Mouse (Mus musculus) hindbrain, embryonic 11.5 days (tissue): ENCODE data around the gene Orm1. TPM values are rescaled to one million over a fixed set of nuclear protein-coding genes. Genes with fewer than 3 reads are reported as not detected.
A peak's percentile ranks its signal among the peaks of the same experiment; 100 is the strongest.

ENCODE experiments used
- ATAC-seq: fragments of 200-750 bp; cut with Nextera tagmentation; 2 replicates; pipeline ENCODE4 v1.8.0; 2017; ENCODE audit warnings: mild to moderate bottlenecking, moderate TSS enrichment, moderate library complexity; ENCODE audit not compliant: low FRiP score
- DNase-seq: peaks from one replicate; pipeline ENCODE4 v3.0.0-alpha.2; 2015; ENCODE audit warnings: low spot score
- H3K27ac ChIP-seq: fragments of 300-500 bp; sonication (generic); 2 replicates; pipeline ENCODE4 v1.5.1; 2014; ENCODE audit warnings: mild to moderate bottlenecking, low read depth, low read length
- H3K27me3 ChIP-seq: fragments of 300-500 bp; sonication (generic); 2 replicates; pipeline ENCODE4 v1.6.1; 2014; ENCODE audit warnings: mild to moderate bottlenecking, low read length, moderate library complexity, mixed read lengths; ENCODE audit not compliant: control insufficient read depth, insufficient read depth
- H3K36me3 ChIP-seq: fragments of 300-500 bp; sonication (generic); 2 replicates; pipeline ENCODE4 v1.6.1; 2014; ENCODE audit warnings: mild to moderate bottlenecking, low read length, moderate library complexity, mixed read lengths; ENCODE audit not compliant: control insufficient read depth, insufficient read depth
- H3K4me1 ChIP-seq: fragments of 300-500 bp; sonication (generic); replicated peaks from 2 replicates; pipeline ENCODE4 v1.6.1; 2014; ENCODE audit warnings: low read length, mixed read lengths; ENCODE audit not compliant: control insufficient read depth, insufficient read depth
- H3K4me2 ChIP-seq: fragments of 300-500 bp; sonication (generic); replicated peaks from 2 replicates; pipeline ENCODE4 v1.6.1; 2014; ENCODE audit warnings: mild to moderate bottlenecking, low read depth, low read length
- H3K4me3 ChIP-seq: fragments of 300-500 bp; sonication (generic); 2 replicates; pipeline ENCODE4 v1.5.1; 2014; ENCODE audit warnings: low read depth, low read length
- H3K9ac ChIP-seq: fragments of 300-500 bp; sonication (generic); 2 replicates; pipeline ENCODE4 v1.6.1; 2014; ENCODE audit warnings: low read depth, low read length
- H3K9me3 ChIP-seq: fragments of 300-500 bp; sonication (generic); 2 replicates; pipeline ENCODE4 v1.6.1; 2016; ENCODE audit warnings: low read length; ENCODE audit not compliant: control insufficient read depth
- WGBS: fragments of 180-500 bp; shearing (Covaris S2); extraction: QIAGEN DNeasy Blood & Tissue Kit; methylation state at CpG from one replicate; pipeline ENCODE4 v1.1.7; 2014; 5-methylcytosine and 5-hydroxymethylcytosine counted together
- polyA plus RNA-seq: library from polyadenylated mRNA; unstranded; fragments of >200 nt; fragmentation: Nextera tagmentation; extraction: Ambion mirVana; gene quantifications from 2 replicates; pipeline ENCODE4 v1.2.1, GENCODE M21; 2014

Orm1 gene
- polyA plus RNA-seq, 1 experiment from 2014 or later = not detected

- Histone ChIP-seq H3K27ac (no peak overlapping the region), H3K4me2 (no peak overlapping the region), H3K27me3 (no peaks in the 10 kb centered on the region), H3K9me3 (no peaks in the 10 kb centered on the region), H3K4me3 (no peak overlapping the region), H3K9ac (no peak overlapping the region), H3K36me3 (0 out of 2 replicates have a peak, but pooled peaks cover 2% of the 10 kb centered on the region), H3K4me1 (peaks cover 10% of the 10 kb centered on the region)
- DNase-seq (no peak), ATAC-seq (no peak)
- WGBS = 89% methylated on average over 11 of the region's 11 CpGs
These were observed 41.4 kb downstream of the Orm1 start for GRCm38 (mm10) chr4:63385784-63386183.

GRCm38 (mm10) chr4:63388029-63388428 lies 43.7 kb downstream of the Orm1 start:
- no peaks in the 10 kb centered on the region for H3K36me3 ChIP-seq
- ATAC-seq (no peak), DNase-seq (no peak)
- no peak overlapping the region for H3K4me2 ChIP-seq
- H3K27me3 ChIP-seq = no peaks in the 10 kb centered on the region
- peaks cover 10% of the 10 kb centered on the region for H3K4me1 ChIP-seq
- WGBS = 74% methylated on average over 6 of the region's 6 CpGs
- H3K4me3 ChIP-seq = no peak overlapping the region
- no peaks in the 10 kb centered on the region for H3K9me3 ChIP-seq
- no peak overlapping the region for H3K27ac ChIP-seq
- H3K9ac ChIP-seq = no peak overlapping the region

- H3K27me3 ChIP-seq = no peaks in the 10 kb centered on the region
- no peaks in the 10 kb centered on the region for H3K9me3 ChIP-seq
- H3K9ac ChIP-seq = peak overlapping the region; percentile 34; the same call in 1 of the 2 replicates
- no peaks in the 10 kb centered on the region for H3K36me3 ChIP-seq
- DNase-seq (no peak), ATAC-seq (peak; percentile 81)
- H3K4me1 ChIP-seq = peaks cover 10% of the 10 kb centered on the region
- 33% methylated on average over 8 of the region's 8 CpGs for WGBS
- peak overlapping the region; percentile 74 for H3K27ac ChIP-seq
- H3K4me3 ChIP-seq = no peak overlapping the region
- H3K4me2 ChIP-seq = no peak overlapping the region
These were observed 44.9 kb downstream of the Orm1 start for GRCm38 (mm10) chr4:63389121-63389886.

GRCm38 (mm10) chr4:63389887-63390528 lies 45.6 kb downstream of the Orm1 start:
- Histone ChIP-seq H3K36me3 (no peaks in the 10 kb centered on the region), H3K4me2 (no peak overlapping the region), H3K9me3 (no peaks in the 10 kb centered on the region), H3K9ac (no peak overlapping the region), H3K27me3 (no peaks in the 10 kb centered on the region), H3K4me3 (no peak overlapping the region), H3K27ac (peak overlapping the region; percentile 54), H3K4me1 (peaks cover 10% of the 10 kb centered on the region)
- WGBS = 61% methylated on average over 11 of the region's 11 CpGs
- ATAC-seq (peak; percentile 68), DNase-seq (no peak)

GRCm38 (mm10) chr4:63391322-63391721 lies 47.0 kb downstream of the Orm1 start:
- Histone ChIP-seq H3K9me3 (no peaks in the 10 kb centered on the region), H3K4me3 (no peak overlapping the region), H3K4me1 (peaks cover 10% of the 10 kb centered on the region), H3K4me2 (no peak overlapping the region), H3K27me3 (no peaks in the 10 kb centered on the region), H3K36me3 (no peaks in the 10 kb centered on the region), H3K9ac (no peak overlapping the region), H3K27ac (no peak overlapping the region)
- no peak for ATAC-seq
- no peak for DNase-seq
- 85% methylated on average over 6 of the region's 6 CpGs for WGBS

Other genes starting within 250 kb of the Orm1 start
- gene Ambp, start 189.8 kb upstream of the Orm1 start, polyA plus RNA-seq = 0.31 TPM in 1 of 2 replicates, not detected in the other
- not detected in 2 replicates for gene Kif12, start 172.4 kb upstream of the Orm1 start, polyA plus RNA-seq
- 3.7 and 4.4 TPM in 2 replicates for gene Col27a1, start 130.6 kb upstream of the Orm1 start, polyA plus RNA-seq
- gene Orm3, start 11.6 kb downstream of the Orm1 start, polyA plus RNA-seq = not detected in 2 replicates
- not detected in 2 replicates for gene Orm2, start 17.9 kb downstream of the Orm1 start, polyA plus RNA-seq
- 5.7 and 6.1 TPM in 2 replicates for gene Akna, start 58.8 kb downstream of the Orm1 start, polyA plus RNA-seq
- gene Whrn, start 151.4 kb downstream of the Orm1 start, polyA plus RNA-seq = 5.9 and 6.6 TPM in 2 replicates
- gene Atp6v1g1, start 200.2 kb downstream of the Orm1 start, polyA plus RNA-seq = 424 and 428 TPM in 2 replicates
- 4.7 and 4.8 TPM in 2 replicates for gene Tmem268, start 214.2 kb downstream of the Orm1 start, polyA plus RNA-seq